Mouse (Mus musculus): ENCODE data around the gene Clec4g. TPM values are rescaled to one million over a fixed set of nuclear protein-coding genes. Genes with fewer than 3 reads are reported as not detected.

Gene Clec4g
- polyA plus RNA-seq, 1 experiment from 2014 or later: 3.7 TPM

- Histone ChIP-seq H3K36me3 (peaks cover 39% of the 10 kb centered on the region), H3K4me1 (replicated peaks) (peaks cover 10% of the 10 kb centered on the region), H3K27me3 (replicated peaks) (no peaks in the 10 kb centered on the region), H3K4me3 (no peak overlapping the region), H3K9me3 (replicated peaks) (no peaks in the 10 kb centered on the region), H3K27ac (ENCODE audit: poor library complexity, severe bottlenecking) (no peak overlapping the region), H3K4me2 (no peak overlapping the region), H3K9ac (no peak overlapping the region)
- 94% methylated on average over 23 of the region's 23 CpGs for WGBS
- no peak for ATAC-seq (ENCODE audit: insufficient number of reproducible peaks, low FRiP score)
These were observed 41.2 kb downstream of the Clec4g start for GRCm38 (mm10) chr8:3679236-3679635.

GRCm38 (mm10) chr8:3678831-3679230, 41.6 kb downstream of the Clec4g start:
- H3K9me3 ChIP-seq (replicated peaks): no peaks in the 10 kb centered on the region
- no peak overlapping the region for H3K4me3 ChIP-seq
- ATAC-seq (ENCODE audit: insufficient number of reproducible peaks, low FRiP score): no peak
- H3K36me3 ChIP-seq: peaks cover 39% of the 10 kb centered on the region
- 94% methylated on average over 23 of the region's 23 CpGs for WGBS
- no peak overlapping the region for H3K27ac ChIP-seq (ENCODE audit: poor library complexity, severe bottlenecking)
- H3K27me3 ChIP-seq (replicated peaks): no peaks in the 10 kb centered on the region
- no peak overlapping the region for H3K9ac ChIP-seq
- peaks cover 10% of the 10 kb centered on the region for H3K4me1 ChIP-seq (replicated peaks)
- H3K4me2 ChIP-seq: no peak overlapping the region

GRCm38 (mm10) chr8:3676993-3677579, 43.4 kb downstream of the Clec4g start:
- ATAC-seq (ENCODE audit: insufficient number of reproducible peaks, low FRiP score): 0 out of 2 replicates have a peak, but pooled peaks have one; percentile 0

GRCm38 (mm10) chr8:3676131-3676992, 44.1 kb downstream of the Clec4g start, which contains the start of gene Trappc5:
Gene Trappc5 (plus strand): TSS chr8:3676299.
- peaks cover 26% of the 10 kb centered on the region for H3K36me3 ChIP-seq
- peak within 1 kb of the TSS; percentile 98 for H3K4me3 ChIP-seq
- no peaks in the 10 kb centered on the region for H3K9me3 ChIP-seq (replicated peaks)
- whole genome bisulfite sequencing: under 1% methylated on average over 61 of the region's 61 CpGs
- H3K4me2 ChIP-seq: peak within 1 kb of the TSS; percentile 85
- H3K4me1 ChIP-seq (replicated peaks): peaks cover 14% of the 10 kb centered on the region
- H3K27me3 ChIP-seq (replicated peaks): no peaks in the 10 kb centered on the region
- ATAC-seq (ENCODE audit: insufficient number of reproducible peaks, low FRiP score): peak; percentile 90
- peak within 1 kb of the TSS; percentile 92 for H3K27ac ChIP-seq (ENCODE audit: poor library complexity, severe bottlenecking)
- H3K9ac ChIP-seq: peak within 1 kb of the TSS; percentile 99

More at GRCm38 (mm10) chr8:3676993-3677579, 43.4 kb downstream of the Clec4g start:
- 3% methylated on average over 15 of the region's 15 CpGs for WGBS
- Histone ChIP-seq H3K9me3 (replicated peaks) (no peaks in the 10 kb centered on the region), H3K27ac (ENCODE audit: poor library complexity, severe bottlenecking) (peak overlapping the region; percentile 92), H3K36me3 (peaks cover 31% of the 10 kb centered on the region), H3K4me2 (peak overlapping the region; percentile 85), H3K27me3 (replicated peaks) (no peaks in the 10 kb centered on the region), H3K4me3 (peak overlapping the region; percentile 98), H3K9ac (peak overlapping the region; percentile 99), H3K4me1 (replicated peaks) (peaks cover 14% of the 10 kb centered on the region)

- Histone ChIP-seq H3K9me3 (replicated peaks) (no peaks in the 10 kb centered on the region), H3K36me3 (peaks cover 9% of the 10 kb centered on the region), H3K4me2 (no peak overlapping the region), H3K27me3 (replicated peaks) (no peaks in the 10 kb centered on the region), H3K27ac (ENCODE audit: poor library complexity, severe bottlenecking) (no peak overlapping the region), H3K4me3 (no peak overlapping the region), H3K9ac (no peak overlapping the region), H3K4me1 (replicated peaks) (peaks cover 14% of the 10 kb centered on the region)
- no peak for ATAC-seq (ENCODE audit: insufficient number of reproducible peaks, low FRiP score)
- WGBS: 52% methylated on average over 3 of the region's 3 CpGs
These were observed 45.8 kb downstream of the Clec4g start for GRCm38 (mm10) chr8:3674671-3675070.

GRCm38 (mm10) chr8:3671980-3672491, 48.4 kb downstream of the Clec4g start, which contains the start of gene Fcor:
Gene Fcor (minus strand): TSS chr8:3672362.
- WGBS: under 1% methylated on average over 23 of the region's 23 CpGs
- H3K27ac ChIP-seq (ENCODE audit: poor library complexity, severe bottlenecking): no peak within 1 kb of the TSS
- peak; percentile 75 for ATAC-seq (ENCODE audit: insufficient number of reproducible peaks, low FRiP score)

GRCm38 (mm10) chr8:3670388-3670787, 50.1 kb downstream of the Clec4g start:
- H3K36me3 ChIP-seq: no peaks in the 10 kb centered on the region
- no peak overlapping the region for H3K4me2 ChIP-seq
- H3K9me3 ChIP-seq (replicated peaks): no peaks in the 10 kb centered on the region
- no peak overlapping the region for H3K9ac ChIP-seq
- peaks cover 4% of the 10 kb centered on the region; the same call in 1 of the 2 replicates for H3K27me3 ChIP-seq (replicated peaks)
- H3K4me3 ChIP-seq: no peak overlapping the region
- 0 out of 2 replicates have a peak, but pooled peaks cover 4% of the 10 kb centered on the region for H3K4me1 ChIP-seq (replicated peaks)
- no peak for ATAC-seq (ENCODE audit: insufficient number of reproducible peaks, low FRiP score)
- no peak overlapping the region for H3K27ac ChIP-seq (ENCODE audit: poor library complexity, severe bottlenecking)
- 71% methylated on average over 2 of the region's 2 CpGs for WGBS

More at GRCm38 (mm10) chr8:3671980-3672491, 48.4 kb downstream of the Clec4g start, which contains the start of gene Fcor:
- Histone ChIP-seq H3K9me3 (replicated peaks) (no peaks in the 10 kb centered on the region), H3K4me3 (peak within 1 kb of the TSS; percentile 66), H3K4me1 (replicated peaks) (peaks cover 4% of the 10 kb centered on the region; the same call in 1 of the 2 replicates), H3K9ac (peak within 1 kb of the TSS; percentile 69), H3K4me2 (peak within 1 kb of the TSS; percentile 69), H3K27me3 (replicated peaks) (no peaks in the 10 kb centered on the region; the same call in 1 of the 2 replicates), H3K36me3 (no peaks in the 10 kb centered on the region)

- 61% methylated on average over 6 of the region's 6 CpGs for WGBS
- Histone ChIP-seq H3K9ac (no peak within 1 kb of the TSS), H3K4me1 (replicated peaks) (no peaks in the 10 kb centered on the region), H3K4me2 (no peak within 1 kb of the TSS), H3K27me3 (replicated peaks) (peaks cover 4% of the 10 kb centered on the region; the same call in 1 of the 2 replicates), H3K36me3 (no peaks in the 10 kb centered on the region), H3K9me3 (replicated peaks) (no peaks in the 10 kb centered on the region), H3K27ac (ENCODE audit: poor library complexity, severe bottlenecking) (no peak within 1 kb of the TSS), H3K4me3 (no peak within 1 kb of the TSS)
- no peak for ATAC-seq (ENCODE audit: insufficient number of reproducible peaks, low FRiP score)
These were observed 54.9 kb downstream of the Clec4g start, which contains the start of gene Mcemp1 for GRCm38 (mm10) chr8:3665507-3665906. Gene Mcemp1 (plus strand): TSS chr8:3665754.

- no peak overlapping the region for H3K4me2 ChIP-seq
- ATAC-seq (ENCODE audit: insufficient number of reproducible peaks, low FRiP score): no peak
- no peak overlapping the region for H3K27ac ChIP-seq (ENCODE audit: poor library complexity, severe bottlenecking)
- no peaks in the 10 kb centered on the region for H3K36me3 ChIP-seq
- no peaks in the 10 kb centered on the region for H3K9me3 ChIP-seq (replicated peaks)
- no peak overlapping the region for H3K4me3 ChIP-seq
- peaks cover 4% of the 10 kb centered on the region; the same call in 1 of the 2 replicates for H3K27me3 ChIP-seq (replicated peaks)
- WGBS: 51% methylated on average over 5 of the region's 5 CpGs
- H3K4me1 ChIP-seq (replicated peaks): no peaks in the 10 kb centered on the region
- H3K9ac ChIP-seq: no peak overlapping the region
These were observed 56.0 kb downstream of the Clec4g start for GRCm38 (mm10) chr8:3664405-3664804.

GRCm38 (mm10) chr8:3660889-3661288, 59.6 kb downstream of the Clec4g start:
- no peaks in the 10 kb centered on the region for H3K9me3 ChIP-seq (replicated peaks)
- no peaks in the 10 kb centered on the region for H3K4me1 ChIP-seq (replicated peaks)
- peaks cover 13% of the 10 kb centered on the region for H3K27me3 ChIP-seq (replicated peaks)
- ATAC-seq (ENCODE audit: insufficient number of reproducible peaks, low FRiP score): no peak
- H3K27ac ChIP-seq (ENCODE audit: poor library complexity, severe bottlenecking): no peak overlapping the region
- no peak overlapping the region for H3K4me2 ChIP-seq
- WGBS: 68% methylated on average over 8 of the region's 8 CpGs
- no peak overlapping the region for H3K9ac ChIP-seq
- H3K4me3 ChIP-seq: no peak overlapping the region
- no peaks in the 10 kb centered on the region for H3K36me3 ChIP-seq

Measured in heart, embryonic 12.5 days (tissue).